Mouse (Mus musculus): ENCODE measurements at regions not wholly inside any gene's neighbourhood (a gene's known extent, or its start where the extent isn't known, plus 50 kb on each side); places are given as distances from the start of the nearest gene placed in this dataset.

DNA sequence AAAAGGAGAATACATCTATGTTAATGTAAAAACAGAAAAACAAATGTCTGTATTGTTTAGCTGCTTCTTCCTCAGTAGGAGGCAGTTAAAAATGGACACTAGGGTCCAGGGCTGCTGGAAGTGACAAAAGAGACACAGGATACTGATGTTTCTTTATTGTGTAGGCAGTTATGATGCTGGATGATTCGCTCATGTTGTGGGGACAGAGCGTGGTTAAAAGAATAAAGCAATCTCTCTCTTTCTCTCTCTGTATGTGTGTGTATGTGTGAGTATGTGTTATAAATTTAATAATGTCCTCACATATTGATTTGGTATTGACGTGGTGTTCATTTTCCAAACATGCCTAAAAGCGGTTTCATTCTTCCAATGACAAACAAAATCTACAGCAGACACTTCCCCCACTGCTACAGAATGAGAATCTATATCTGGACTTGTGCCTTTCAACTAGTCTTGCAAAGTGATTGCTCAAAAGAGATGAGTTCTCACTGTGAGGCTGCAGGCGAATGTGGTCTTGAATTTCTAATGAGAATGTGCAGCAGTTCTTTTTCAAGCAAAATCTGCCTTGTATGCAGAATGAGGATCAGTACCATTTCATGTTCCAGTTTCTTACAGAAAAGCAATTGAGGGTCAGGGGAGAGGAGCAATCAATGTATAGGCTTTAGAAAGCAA is 87.7 kb upstream of the Nap1l3 start:
- peak in 1 of 2 experiments; percentile 28 for DNase-seq (ENCODE audit: low spot score in 2 of 2)
- intact Hi-C loops (cut with DNase I), result no loop called here
